Mouse (Mus musculus) inflammation-experienced regulatory T-cells (primary cell): ENCODE results near the gene Gm21721. TPM values are rescaled to one million over a fixed set of nuclear protein-coding genes. Genes with fewer than 3 reads are reported as not detected.

Source experiments
- polyA plus RNA-seq, 2 experiments: library from polyadenylated mRNA; unstranded; fragments of 100-300 nt; shearing (Covaris generic); gene quantifications; one replicate each; pipeline ENCODE4 v1.2.1; 2017

Gene Gm21721
- not detected for polyA plus RNA-seq

DNA sequence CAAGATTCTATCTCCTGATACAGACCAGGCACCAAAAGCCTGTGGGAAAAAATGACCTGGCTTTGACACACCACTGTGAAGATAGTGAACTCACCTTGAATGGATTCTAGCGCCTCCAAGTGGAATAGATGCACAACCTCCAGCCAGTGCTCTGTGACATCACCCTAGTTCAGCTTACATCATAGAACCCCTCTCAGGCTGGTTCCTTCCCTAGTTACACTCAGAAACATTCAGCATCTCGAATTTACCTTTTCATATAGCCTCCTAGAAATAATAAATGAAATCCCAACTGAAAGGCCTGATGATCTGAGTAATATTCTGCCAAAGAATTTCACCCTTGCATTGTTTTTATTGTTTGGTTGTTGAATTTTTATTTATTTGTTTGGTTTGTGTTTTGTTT, at the start of gene Gm21721:
TSS of gene Gm21721 (minus strand) at position 101 of the 400 bp plus-strand sequence.

Other genes with a start within 250 kb of the Gm21721 start
- gene Gm21292, start 68.3 kb downstream of the Gm21721 start, polyA plus RNA-seq: not detected
- gene Gm21812, start 145.0 kb upstream of the Gm21721 start, polyA plus RNA-seq: not detected
- gene Gm21874, start 214.0 kb upstream of the Gm21721 start, polyA plus RNA-seq: under 1 TPM in 1 of 2 experiments, not detected in 1; 0.25 TPM